Mouse (Mus musculus) ES-E14 (cell line): ENCODE data around the gene Lrba. TPM values are rescaled to one million over a fixed set of nuclear protein-coding genes. Genes with fewer than 3 reads are reported as not detected.

ENCODE experiments used
- DNase-seq: peaks from one replicate; pipeline ENCODE4 v3.0.0-alpha.2; 2013; ENCODE audit warnings: low read depth, low spot score
- H3K27ac ChIP-seq: 2 replicates; pipeline ENCODE4 v1.5.1; 2012; ENCODE audit warnings: low read depth, mild to moderate bottlenecking, low read length, moderate library complexity, mixed read lengths; ENCODE audit not compliant: poor library complexity, insufficient read depth, severe bottlenecking
- H3K36me3 ChIP-seq: 2 replicates; pipeline ENCODE4 v1.6.1; 2012; ENCODE audit warnings: mild to moderate bottlenecking, low read length, moderate library complexity, mixed read lengths; ENCODE audit not compliant: control insufficient read depth, poor library complexity, insufficient read depth, severe bottlenecking
- H3K4me1 ChIP-seq, 2 experiments: fragments of 150-350 bp in 1 of 2; sonication (generic) in 1 of 2; 2 replicates each; pipeline ENCODE4 v1.6.1; 2012; ENCODE audit warnings: low read length in 2 of 2, mild to moderate bottlenecking in 1 of 2, mixed read lengths in 1 of 2; ENCODE audit not compliant: control insufficient read depth in 2 of 2, insufficient read depth in 2 of 2, poor library complexity in 1 of 2
- H3K4me3 ChIP-seq, 2 experiments: fragments of 150-350 bp in 1 of 2; sonication (generic) in 1 of 2; 2 replicates each; pipeline ENCODE4 v1.5.1; 2012; ENCODE audit warnings: low read length in 2 of 2, low read depth in 1 of 2, mild to moderate bottlenecking in 1 of 2, mixed read lengths in 1 of 2; ENCODE audit not compliant: insufficient read depth in 1 of 2, poor library complexity in 1 of 2, severe bottlenecking in 1 of 2
- H3K9ac ChIP-seq: 2 replicates; pipeline ENCODE4 v1.6.1; 2012; ENCODE audit warnings: low read depth, mild to moderate bottlenecking, low read length, mixed read lengths; ENCODE audit not compliant: poor library complexity, insufficient read depth, severe bottlenecking
- H3K9me3 ChIP-seq: fragments of 150-350 bp; sonication (generic); 2 replicates; pipeline ENCODE4 v1.6.1; 2012; ENCODE audit warnings: low read depth, mild to moderate bottlenecking, low read length; ENCODE audit not compliant: control insufficient read depth, insufficient read depth
- CHD2 ChIP-seq: IDR thresholded peaks from 2 replicates; pipeline ENCODE4 v1.6.1; 2014; ENCODE audit warnings: mild to moderate bottlenecking, low read depth, low read length, inconsistent platforms
- HCFC1 ChIP-seq: IDR thresholded peaks from 2 replicates; pipeline ENCODE4 v1.6.1; 2012; ENCODE audit warnings: low read length, inconsistent platforms, borderline replicate concordance; ENCODE audit not compliant: insufficient read depth
- MAFK ChIP-seq: IDR thresholded peaks from 2 replicates; pipeline ENCODE4 v1.6.1; 2014; ENCODE audit warnings: mild to moderate bottlenecking, low read depth, low read length, inconsistent platforms; ENCODE audit not compliant: insufficient read depth
- ZC3H11A ChIP-seq: IDR thresholded peaks from 2 replicates; pipeline ENCODE4 v1.6.1; 2012; ENCODE audit warnings: low read depth, mild to moderate bottlenecking, inconsistent platforms, low read length, borderline replicate concordance
- ZNF384 ChIP-seq: IDR thresholded peaks from 2 replicates; pipeline ENCODE4 v1.6.1; 2012; ENCODE audit warnings: low read depth, low read length, inconsistent platforms
- in situ Hi-C, 2 experiments: fragments of 600-800 bp; cut with MboI; formaldehyde crosslinking; loops; one replicate each; pipeline ENCODE4 v1.15.1; 2025; ENCODE audit warnings: low sequenced_read_pairs in 2 of 2, inconsistent platforms in 1 of 2; ENCODE audit not compliant: unreplicated experiment in 2 of 2
- total RNA-seq: library from RNA; depleted of rRNA; stranded (reverse); fragments of 300-350 nt; gene quantifications from 2 replicates; pipeline ENCODE4 v1.2.3, GENCODE M21; 2012

Lrba gene
- total RNA-seq, 1 experiment, result 14.7 TPM

- no peak for TF ChIP-seq HCFC1
- no peaks in the 10 kb centered on the region for H3K9me3 ChIP-seq
- H3K36me3 ChIP-seq, result no peaks in the 10 kb centered on the region
- H3K4me3 ChIP-seq, result no peak overlapping the region
- no peak overlapping the region for H3K9ac ChIP-seq
- H3K4me1 ChIP-seq, result no peaks in the 10 kb centered on the region
- no peak overlapping the region for H3K27ac ChIP-seq
- DNase-seq, result no peak
- in situ Hi-C loops, result no loop called here
These were observed 158.1 kb downstream of the Lrba start for GRCm38 (mm10) chr3:86382557-86382956.

- in situ Hi-C loops, result no loop called here
- no peaks in the 10 kb centered on the region for H3K4me1 ChIP-seq
- H3K9me3 ChIP-seq, result no peaks in the 10 kb centered on the region
- H3K9ac ChIP-seq, result no peak overlapping the region
- no peaks in the 10 kb centered on the region for H3K36me3 ChIP-seq
- no peak overlapping the region for H3K27ac ChIP-seq
- no peak for DNase-seq
- TF ChIP-seq CHD2, result no peak
- no peak for TF ChIP-seq MAFK
- no peak for TF ChIP-seq ZNF384
- no peak for TF ChIP-seq ZC3H11A
- no peak for TF ChIP-seq HCFC1
- no peak overlapping the region for H3K4me3 ChIP-seq
These were observed 160.6 kb downstream of the Lrba start for GRCm38 (mm10) chr3:86385047-86385446.

- H3K9me3 ChIP-seq, result no peaks in the 10 kb centered on the region
- no peak overlapping the region for H3K27ac ChIP-seq
- in situ Hi-C loops, result no loop called here
- H3K4me3 ChIP-seq, result no peak overlapping the region
- H3K4me1 ChIP-seq, result no peaks in the 10 kb centered on the region
- H3K9ac ChIP-seq, result no peak overlapping the region
- TF ChIP-seq CHD2, result no peak
- no peak for TF ChIP-seq HCFC1
- no peak for TF ChIP-seq ZNF384
- TF ChIP-seq ZC3H11A, result no peak
- no peak for TF ChIP-seq MAFK
- no peaks in the 10 kb centered on the region for H3K36me3 ChIP-seq
- DNase-seq, result no peak
These were observed 161.8 kb downstream of the Lrba start for GRCm38 (mm10) chr3:86386246-86386645.

- DNase-seq, result no peak
- Histone ChIP-seq H3K9ac (no peak overlapping the region), H3K4me1 (no peaks in the 10 kb centered on the region), H3K4me3 (no peak overlapping the region), H3K36me3 (no peaks in the 10 kb centered on the region), H3K27ac (no peak overlapping the region), H3K9me3 (no peaks in the 10 kb centered on the region)
- no peak for TF ChIP-seq ZNF384
- no peak for TF ChIP-seq HCFC1
- TF ChIP-seq CHD2, result no peak
- TF ChIP-seq MAFK, result no peak
- TF ChIP-seq ZC3H11A, result no peak
- in situ Hi-C loops, result no loop called here
These were observed 199.3 kb downstream of the Lrba start for GRCm38 (mm10) chr3:86423828-86424227.

GRCm38 (mm10) chr3:86426733-86427132 is 202.3 kb downstream of the Lrba start:
- TF ChIP-seq ZC3H11A (no peak), MAFK (no peak), HCFC1 (no peak), ZNF384 (no peak), CHD2 (no peak)

More at GRCm38 (mm10) chr3:86426733-86427132, 202.3 kb downstream of the Lrba start:
- no peak for DNase-seq
- H3K36me3 ChIP-seq, result no peaks in the 10 kb centered on the region
- in situ Hi-C loops, result no loop called here
- no peak overlapping the region for H3K4me3 ChIP-seq
- no peaks in the 10 kb centered on the region for H3K4me1 ChIP-seq
- no peaks in the 10 kb centered on the region for H3K9me3 ChIP-seq
- no peak overlapping the region for H3K27ac ChIP-seq
- no peak overlapping the region for H3K9ac ChIP-seq
